Mouse (Mus musculus): Measurements from ENCODE around the gene 4933411K16Rik. TPM values are rescaled to one million over a fixed set of nuclear protein-coding genes. Genes with fewer than 3 reads are reported as not detected.

Gene 4933411K16Rik
- total RNA-seq (2014; rRNA removed) (0.15 and 0.24 TPM in 2 replicates), polyA plus RNA-seq (2015; fragmentation: Nextera tagmentation; extraction: Ambion mirVana) (not detected in 2 replicates)

DNA sequence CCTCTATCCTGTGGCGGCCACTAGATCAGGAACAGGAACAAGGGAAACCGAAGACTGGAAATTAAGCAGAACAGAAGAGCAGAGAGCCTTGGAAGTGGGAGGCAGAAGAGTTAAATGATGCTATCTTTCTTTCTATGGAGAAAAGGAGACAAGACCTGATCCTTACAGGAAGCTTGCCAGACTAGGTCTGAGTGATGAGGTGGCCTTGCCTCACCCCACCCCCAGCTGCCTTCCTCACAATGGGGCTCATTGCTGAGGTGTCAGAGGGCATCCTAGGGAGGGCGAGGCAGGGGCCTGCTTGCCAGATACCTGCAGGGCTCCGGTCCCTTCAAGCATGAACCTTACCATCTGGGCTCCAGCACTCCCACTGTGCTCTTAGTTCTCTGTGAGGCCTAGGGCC lies at the start of gene 4933411K16Rik:
TSS of gene 4933411K16Rik (plus strand) at position 301 of the 400 bp plus-strand sequence.
- no peak within 1 kb of the TSS for H3K4me2 ChIP-seq (ENCODE audit: low read depth)
- no peaks in the 10 kb centered on the region for H3K27me3 ChIP-seq (ENCODE audit: insufficient read depth, low read length)
- WGBS: 87% methylated on average over 4 of the region's 4 CpGs
- no peak within 1 kb of the TSS for H3K9ac ChIP-seq
- no peaks in the 10 kb centered on the region for H3K9me3 ChIP-seq (ENCODE audit: low read length)
- H3K27ac ChIP-seq (ENCODE audit: low read depth, low read length): no peak within 1 kb of the TSS
- DNase-seq: no peak
- H3K4me1 ChIP-seq (ENCODE audit: insufficient read depth): no peaks in the 10 kb centered on the region
- no peaks in the 10 kb centered on the region for H3K36me3 ChIP-seq (ENCODE audit: insufficient read depth)
- ATAC-seq: no peak
- H3K4me3 ChIP-seq (ENCODE audit: low read depth, low read length): no peak within 1 kb of the TSS
- TF ChIP-seq CTCF (IDR thresholded peaks at IDR 0.05; ENCODE audit: low read depth): no peak

- Histone ChIP-seq H3K9me3 (ENCODE audit: low read length) (no peaks in the 10 kb centered on the region), H3K4me2 (ENCODE audit: low read depth) (no peak overlapping the region), H3K4me3 (ENCODE audit: low read depth, low read length) (no peak overlapping the region), H3K27me3 (ENCODE audit: insufficient read depth, low read length) (no peaks in the 10 kb centered on the region), H3K36me3 (ENCODE audit: insufficient read depth) (no peaks in the 10 kb centered on the region), H3K27ac (ENCODE audit: low read depth, low read length) (no peak overlapping the region), H3K9ac (no peak overlapping the region), H3K4me1 (ENCODE audit: insufficient read depth) (no peaks in the 10 kb centered on the region)
- WGBS: 76% methylated on average over 6 of the region's 6 CpGs
- ATAC-seq: no peak
- DNase-seq: no peak
- no peak for TF ChIP-seq CTCF (IDR thresholded peaks at IDR 0.05; ENCODE audit: low read depth)
These were observed 47.8 kb upstream of the 4933411K16Rik start for GRCm38 (mm10) chr19:42004258-42004657.

DNA sequence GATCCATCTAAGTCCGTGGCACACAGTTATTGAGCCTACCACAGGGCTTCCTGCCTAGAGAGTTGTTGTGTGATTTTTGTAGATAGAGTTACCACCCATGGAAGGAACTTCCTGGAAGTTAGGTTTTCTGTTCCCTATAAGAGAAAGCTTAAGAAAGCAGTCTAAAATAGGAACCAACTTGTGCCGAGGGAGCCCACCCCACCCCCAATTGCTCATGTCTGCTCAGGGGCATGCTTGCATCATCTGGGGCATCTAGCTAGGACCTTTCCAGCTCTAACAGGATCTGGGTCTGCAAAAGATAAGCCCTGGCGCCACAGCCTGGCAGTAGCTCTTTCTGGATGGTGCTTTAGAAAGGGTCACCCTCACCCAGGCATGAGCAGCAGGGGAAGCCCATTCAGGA lies 46.4 kb upstream of the 4933411K16Rik start:
- Histone ChIP-seq H3K36me3 (ENCODE audit: insufficient read depth) (no peaks in the 10 kb centered on the region), H3K27me3 (ENCODE audit: insufficient read depth, low read length) (no peaks in the 10 kb centered on the region), H3K27ac (ENCODE audit: low read depth, low read length) (no peak overlapping the region), H3K4me2 (ENCODE audit: low read depth) (no peak overlapping the region), H3K4me1 (ENCODE audit: insufficient read depth) (no peaks in the 10 kb centered on the region), H3K4me3 (ENCODE audit: low read depth, low read length) (no peak overlapping the region), H3K9me3 (ENCODE audit: low read length) (no peaks in the 10 kb centered on the region), H3K9ac (no peak overlapping the region)
- ATAC-seq: no peak
- no peak for DNase-seq
- WGBS: 80% methylated on average over 3 of the region's 3 CpGs
- TF ChIP-seq CTCF (IDR thresholded peaks at IDR 0.05; ENCODE audit: low read depth): no peak

DNA sequence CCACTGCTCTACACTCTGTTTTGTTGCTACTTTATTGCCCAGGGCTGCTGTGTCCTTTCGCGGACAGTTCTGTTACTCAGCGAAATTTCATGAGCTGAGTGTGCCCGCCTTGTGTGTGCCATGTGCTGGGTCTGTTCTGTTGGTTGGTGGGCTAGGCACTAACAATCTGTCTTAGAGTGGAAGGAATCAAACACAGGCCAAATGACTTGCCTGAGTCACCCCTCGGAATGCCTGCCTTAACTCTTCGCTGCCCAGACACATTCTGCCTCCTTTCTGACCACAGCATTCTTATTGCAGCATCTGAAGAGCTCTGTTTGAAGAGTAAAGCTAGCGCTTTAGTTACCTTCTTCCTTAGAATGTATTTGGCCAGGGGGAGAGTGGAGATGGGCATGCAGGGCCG lies 45.5 kb upstream of the 4933411K16Rik start:
- no peak for TF ChIP-seq CTCF (IDR thresholded peaks at IDR 0.05; ENCODE audit: low read depth)
- H3K4me1 ChIP-seq (ENCODE audit: insufficient read depth): no peaks in the 10 kb centered on the region

DNA sequence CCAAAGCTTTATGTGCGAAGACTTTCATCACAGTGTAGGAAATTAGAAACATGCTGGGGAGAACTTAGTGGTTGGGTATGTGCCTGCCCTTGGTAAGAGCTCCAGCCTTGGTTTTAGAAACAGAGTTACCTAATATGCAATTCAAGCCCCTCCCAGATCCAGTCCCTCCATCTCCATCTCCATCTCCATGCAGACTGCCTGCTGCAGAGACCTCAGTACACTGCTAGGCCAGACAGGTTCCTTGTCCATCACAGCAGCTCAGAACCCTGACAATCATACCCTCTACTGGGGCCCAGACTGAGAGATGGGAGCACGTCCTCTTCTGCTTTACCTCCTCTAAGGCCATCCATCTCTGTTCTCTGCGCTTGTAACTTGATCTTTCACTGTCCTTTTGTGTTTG lies 43.5 kb upstream of the 4933411K16Rik start:
- WGBS: 71% methylated on average over 3 of the region's 3 CpGs

More for the DNA sequence above, 45.5 kb upstream of the 4933411K16Rik start:
- Histone ChIP-seq H3K9ac (no peak overlapping the region), H3K4me2 (ENCODE audit: low read depth) (no peak overlapping the region), H3K36me3 (ENCODE audit: insufficient read depth) (no peaks in the 10 kb centered on the region), H3K4me3 (ENCODE audit: low read depth, low read length) (no peak overlapping the region), H3K9me3 (ENCODE audit: low read length) (no peaks in the 10 kb centered on the region), H3K27me3 (ENCODE audit: insufficient read depth, low read length) (no peaks in the 10 kb centered on the region), H3K27ac (ENCODE audit: low read depth, low read length) (no peak overlapping the region)
- no peak for DNase-seq
- no peak for ATAC-seq
- 71% methylated on average over 8 of the region's 8 CpGs for WGBS

DNA sequence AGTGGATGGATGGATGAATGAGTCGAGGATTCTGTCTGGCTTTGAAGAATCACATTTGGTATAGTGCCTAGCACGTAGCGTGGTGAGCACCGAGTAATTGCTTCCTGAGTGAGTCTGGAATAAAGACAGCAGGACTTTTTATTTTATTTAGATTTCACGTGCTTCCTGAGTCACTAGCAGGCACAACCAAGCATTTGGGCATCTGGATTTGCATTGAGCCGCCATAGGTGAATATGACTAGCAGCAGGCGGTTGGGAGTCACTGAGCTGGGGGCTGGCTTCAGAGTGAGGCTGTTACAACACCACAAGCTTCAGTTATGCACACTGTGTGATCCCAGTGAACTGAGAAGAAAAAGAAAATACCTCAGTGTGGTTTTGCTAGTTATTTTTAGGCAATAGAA lies 43.0 kb upstream of the 4933411K16Rik start:
- Histone ChIP-seq H3K9ac (no peak overlapping the region), H3K27me3 (ENCODE audit: insufficient read depth, low read length) (no peaks in the 10 kb centered on the region), H3K27ac (ENCODE audit: low read depth, low read length) (no peak overlapping the region), H3K4me2 (ENCODE audit: low read depth) (no peak overlapping the region), H3K4me1 (ENCODE audit: insufficient read depth) (no peaks in the 10 kb centered on the region), H3K36me3 (ENCODE audit: insufficient read depth) (no peaks in the 10 kb centered on the region), H3K4me3 (ENCODE audit: low read depth, low read length) (no peak overlapping the region), H3K9me3 (ENCODE audit: low read length) (no peaks in the 10 kb centered on the region)
- no peak for DNase-seq
- 69% methylated on average over 7 of the region's 7 CpGs for WGBS
- TF ChIP-seq CTCF (IDR thresholded peaks at IDR 0.05; ENCODE audit: low read depth): no peak
- ATAC-seq: no peak

More for the DNA sequence above, 43.5 kb upstream of the 4933411K16Rik start:
- H3K27ac ChIP-seq (ENCODE audit: low read depth, low read length): no peak overlapping the region
- H3K36me3 ChIP-seq (ENCODE audit: insufficient read depth): no peaks in the 10 kb centered on the region
- DNase-seq (no peak), ATAC-seq (no peak)
- no peak overlapping the region for H3K4me2 ChIP-seq (ENCODE audit: low read depth)
- no peak overlapping the region for H3K4me3 ChIP-seq (ENCODE audit: low read depth, low read length)
- H3K9me3 ChIP-seq (ENCODE audit: low read length): no peaks in the 10 kb centered on the region
- TF ChIP-seq CTCF (IDR thresholded peaks at IDR 0.05; ENCODE audit: low read depth): no peak
- H3K27me3 ChIP-seq (ENCODE audit: insufficient read depth, low read length): no peaks in the 10 kb centered on the region
- H3K9ac ChIP-seq: no peak overlapping the region
- no peaks in the 10 kb centered on the region for H3K4me1 ChIP-seq (ENCODE audit: insufficient read depth)

- no peak for DNase-seq
- H3K4me1 ChIP-seq (ENCODE audit: insufficient read depth): no peaks in the 10 kb centered on the region
- no peak overlapping the region for H3K4me3 ChIP-seq (ENCODE audit: low read depth, low read length)
- peak; percentile 38; the same call in 1 of the 2 replicates for ATAC-seq
- H3K36me3 ChIP-seq (ENCODE audit: insufficient read depth): no peaks in the 10 kb centered on the region
- no peak overlapping the region for H3K27ac ChIP-seq (ENCODE audit: low read depth, low read length)
- H3K27me3 ChIP-seq (ENCODE audit: insufficient read depth, low read length): no peaks in the 10 kb centered on the region
- 73% methylated on average over 4 of the region's 4 CpGs for WGBS
- H3K9ac ChIP-seq: no peak overlapping the region
- H3K4me2 ChIP-seq (ENCODE audit: low read depth): no peak overlapping the region
- no peaks in the 10 kb centered on the region for H3K9me3 ChIP-seq (ENCODE audit: low read length)
- no peak for TF ChIP-seq CTCF (IDR thresholded peaks at IDR 0.05; ENCODE audit: low read depth)
These were observed 41.6 kb upstream of the 4933411K16Rik start for GRCm38 (mm10) chr19:42010436-42010835.

Data from forebrain, postnatal 0 days (tissue).